Mouse (Mus musculus) left cerebral cortex, postnatal 4 days (tissue): ENCODE results near the gene Scarb2. TPM values are rescaled to one million over a fixed set of nuclear protein-coding genes. Genes with fewer than 3 reads are reported as not detected.
"Not testable (repeated sequence)": the region's sequence is repeated elsewhere in the genome, so short reads cannot be mapped to it uniquely, and the experiment has no call there.

ENCODE experiments used
- DNase-seq: peaks from one replicate; pipeline ENCODE4 v3.0.0-alpha.2; 2022
- intact Hi-C: fragments of 180-260 bp; cut with DNase I; formaldehyde crosslinking; loops from one replicate; pipeline ENCODE4 v1.15.1; 2025
- total RNA-seq, 2 experiments: library from RNA; stranded (reverse); gene quantifications; 2 replicates each; pipeline ENCODE4 v1.2.3; 2021

The Scarb2 gene
- total RNA-seq, result 100 to 1,000 TPM; 112 to 115 TPM

- intact Hi-C loops, result no loop called here
- no peak for DNase-seq
Observed at GRCm38 (mm10) chr5:92506733-92507132, at the start of gene Scarb2. Gene Scarb2, minus strand, starts transcription at chr5:92506833.

DNA sequence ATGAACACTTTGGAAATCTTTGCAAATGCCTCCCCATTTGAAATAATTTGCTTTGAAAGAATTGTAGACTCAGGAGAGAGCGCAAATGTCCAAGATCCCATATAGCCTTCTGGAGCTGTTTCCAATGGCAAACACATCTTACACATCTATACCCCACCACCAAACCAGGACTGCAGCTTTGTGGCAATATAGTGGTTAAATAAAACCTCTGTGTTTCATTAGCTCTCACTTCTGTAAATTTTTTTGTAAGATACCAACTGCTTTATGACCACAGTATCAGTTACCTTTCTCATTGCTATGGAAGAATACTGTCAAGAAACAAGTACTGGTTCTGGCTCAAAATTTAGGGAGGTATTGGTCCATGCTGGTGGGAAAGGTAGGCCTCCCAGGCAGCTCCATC is 49.3 kb upstream of the Scarb2 start:
- intact Hi-C loops, result no loop called here

GRCm38 (mm10) chr5:92554891-92555511 is 48.4 kb upstream of the Scarb2 start, which contains the start of gene Fam47e:
Gene Fam47e, plus strand, starts transcription at chr5:92555069.
- intact Hi-C loops, result no loop called here
- peak; percentile 29 for DNase-seq

More for the DNA sequence above, 49.3 kb upstream of the Scarb2 start:
- no peak for DNase-seq

DNA sequence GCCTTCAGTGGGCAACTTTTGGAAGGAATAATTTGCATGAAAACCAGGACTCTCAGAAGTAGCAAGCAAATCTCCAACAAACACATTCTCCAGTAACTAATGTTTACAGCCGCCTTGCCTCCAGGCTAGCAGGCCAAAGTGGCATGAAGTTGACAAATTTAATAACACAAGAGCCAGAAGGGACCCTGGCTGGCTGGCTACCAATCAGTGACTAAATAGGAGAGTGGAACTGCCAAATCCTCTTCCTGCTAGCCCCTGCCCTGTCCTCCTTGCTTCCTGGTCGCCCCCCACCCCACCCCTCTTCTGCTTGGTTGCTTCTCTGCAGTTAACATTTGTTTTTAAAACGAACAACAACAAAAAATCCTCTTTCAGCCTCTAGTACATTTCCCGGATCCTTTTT is 47.8 kb upstream of the Scarb2 start:
- intact Hi-C loops, result no loop called here

DNA sequence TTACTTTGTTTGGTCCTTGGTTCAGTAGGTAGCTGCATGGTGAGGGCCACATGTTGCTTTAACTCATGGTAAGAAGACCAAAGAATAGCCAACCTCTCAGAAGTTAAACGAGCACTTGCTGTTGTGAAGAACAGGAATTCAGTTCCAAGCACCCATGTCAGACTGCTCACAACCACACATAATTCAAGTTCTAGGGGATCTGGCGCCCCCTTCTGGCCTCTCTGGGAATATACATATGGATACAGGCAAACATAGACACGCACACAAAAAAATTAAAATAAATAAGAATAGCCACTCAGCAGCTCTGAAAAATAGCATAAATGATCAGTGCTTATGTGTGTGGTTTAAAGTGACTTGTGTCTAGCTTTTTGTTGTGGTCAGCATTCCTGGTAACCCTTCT is 47.3 kb upstream of the Scarb2 start:
- DNase-seq, result no peak
- intact Hi-C loops, result no loop called here

More for the DNA sequence above, 47.8 kb upstream of the Scarb2 start:
- DNase-seq, result peak; percentile 65

DNA sequence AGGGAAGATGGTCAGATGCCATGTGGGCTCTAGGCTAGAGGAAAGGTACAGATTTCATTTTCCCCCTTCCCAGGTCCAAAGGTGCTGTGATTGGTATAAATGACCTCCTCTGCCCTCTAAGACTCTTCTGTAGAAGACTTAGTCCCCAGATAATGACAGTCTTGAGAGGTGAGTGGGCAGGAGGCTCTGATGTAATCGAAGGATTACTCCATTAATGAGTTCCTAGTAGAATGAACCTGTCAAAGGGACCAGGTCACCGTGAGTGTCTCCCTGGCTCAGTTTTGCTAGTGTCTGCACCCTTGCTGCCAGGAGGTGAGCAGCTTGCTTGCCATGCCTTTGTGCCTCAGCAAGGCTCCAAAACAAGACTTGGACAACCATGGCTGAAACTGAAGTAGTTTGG is 46.0 kb upstream of the Scarb2 start:
- DNase-seq, result no peak
- intact Hi-C loops, result no loop called here

DNA sequence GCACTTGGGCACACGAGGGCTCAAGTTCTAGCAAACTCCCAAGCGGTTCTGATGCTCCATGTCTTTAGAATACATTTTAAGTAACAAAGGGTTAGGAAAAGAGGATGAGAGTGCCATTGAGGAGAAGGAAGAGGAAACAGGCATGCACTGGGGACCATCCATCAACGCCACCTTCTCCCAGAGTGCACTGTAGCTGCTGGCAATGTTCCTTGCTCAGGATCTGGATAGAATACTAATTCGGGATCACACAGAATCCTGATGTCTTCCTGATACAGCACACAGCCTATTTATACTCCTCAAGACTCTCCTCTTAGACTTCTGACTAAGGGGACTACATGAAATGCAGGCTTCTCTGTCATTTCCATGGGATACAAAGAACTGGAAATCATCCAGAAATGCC is 33.1 kb upstream of the Scarb2 start:
- no peak for DNase-seq
- intact Hi-C loops, result no loop called here

- DNase-seq, result no peak
- intact Hi-C loops, result no loop called here
Observed at GRCm38 (mm10) chr5:92524821-92525258, 18.2 kb upstream of the Scarb2 start.

- intact Hi-C loops, result not testable (repeated sequence)
Observed at GRCm38 (mm10) chr5:92521131-92521530, 14.5 kb upstream of the Scarb2 start.

DNA sequence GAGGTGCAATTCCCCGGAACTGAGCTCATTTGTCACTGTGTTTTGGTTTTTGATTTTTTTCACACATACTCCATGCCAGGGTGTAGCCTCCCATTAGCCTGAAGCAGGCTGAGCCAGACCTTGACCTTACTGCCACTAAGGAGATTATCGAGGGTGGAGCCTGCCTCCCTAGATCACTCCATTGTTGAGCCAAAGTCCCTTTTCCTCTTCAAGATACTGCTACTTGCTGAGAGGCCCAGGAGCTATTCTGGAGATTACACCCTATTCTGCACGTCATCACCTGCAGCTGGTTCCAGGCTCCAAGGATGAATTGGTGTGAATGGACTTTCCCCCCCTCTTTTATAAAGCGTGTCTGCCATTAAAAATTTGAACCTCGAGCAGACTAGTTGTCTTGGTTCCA is 5.4 kb upstream of the Scarb2 start:
- intact Hi-C loops, result no loop called here
- DNase-seq, result no peak

More at GRCm38 (mm10) chr5:92521131-92521530, 14.5 kb upstream of the Scarb2 start:
- DNase-seq, result not testable (repeated sequence)

- intact Hi-C loops, result no loop called here
- DNase-seq, result no peak
Observed at GRCm38 (mm10) chr5:92511256-92511655, 4.6 kb upstream of the Scarb2 start.

- intact Hi-C loops, result no loop called here
- no peak for DNase-seq
Observed at GRCm38 (mm10) chr5:92508853-92509252, 2.2 kb upstream of the Scarb2 start.

DNA sequence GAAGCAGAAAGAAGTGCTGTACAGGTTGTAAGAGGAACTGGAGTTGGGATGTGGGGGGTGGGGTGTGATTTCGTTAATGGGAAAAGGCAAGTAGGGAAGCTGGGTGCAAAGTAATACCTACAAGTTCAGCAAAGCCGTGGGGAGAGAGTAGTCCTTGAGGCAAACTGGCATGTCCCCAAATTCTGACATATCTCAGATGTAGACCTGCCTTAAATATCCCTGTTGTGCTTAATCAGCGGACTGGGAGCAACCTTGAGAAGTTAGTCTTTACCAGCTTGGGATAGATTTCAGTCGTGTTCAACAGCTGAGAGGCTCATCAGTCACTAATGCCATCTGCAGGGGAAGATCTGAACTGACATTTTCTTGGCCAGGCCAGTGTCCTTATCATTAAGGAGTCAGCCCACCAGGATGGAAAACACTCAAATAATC is 318 bp downstream of the Scarb2 start:
- intact Hi-C loops, result no loop called here
- DNase-seq, result peak; percentile 30

DNA sequence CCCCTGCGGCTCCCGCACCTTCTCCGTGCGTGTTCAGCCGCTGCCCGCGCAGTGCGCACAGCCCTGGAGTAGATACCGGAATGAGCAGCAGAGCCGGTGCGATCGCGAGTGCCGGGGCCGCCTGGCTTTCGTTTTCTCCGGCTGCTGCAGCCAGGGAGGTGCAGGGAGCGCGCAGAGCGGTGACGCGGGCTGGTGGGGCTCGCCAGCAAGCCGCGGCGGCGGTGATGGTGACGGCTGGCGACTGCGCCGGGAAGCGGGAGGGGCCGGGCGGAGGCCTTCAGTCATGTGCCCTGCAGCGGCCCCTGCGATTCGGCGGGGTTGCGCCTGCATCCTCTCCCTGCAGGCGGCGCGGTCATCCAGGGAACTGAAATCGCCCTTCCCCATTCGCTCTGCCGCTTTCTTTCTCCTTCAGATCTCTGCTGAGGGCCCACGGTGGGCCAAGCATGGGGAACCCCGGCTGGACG is 1.2 kb downstream of the Scarb2 start:
- intact Hi-C loops, result no loop called here
- DNase-seq, result peak; percentile 96

GRCm38 (mm10) chr5:92504676-92505400 is 1.8 kb downstream of the Scarb2 start:
- peak; percentile 28 for DNase-seq
- intact Hi-C loops, result no loop called here

DNA sequence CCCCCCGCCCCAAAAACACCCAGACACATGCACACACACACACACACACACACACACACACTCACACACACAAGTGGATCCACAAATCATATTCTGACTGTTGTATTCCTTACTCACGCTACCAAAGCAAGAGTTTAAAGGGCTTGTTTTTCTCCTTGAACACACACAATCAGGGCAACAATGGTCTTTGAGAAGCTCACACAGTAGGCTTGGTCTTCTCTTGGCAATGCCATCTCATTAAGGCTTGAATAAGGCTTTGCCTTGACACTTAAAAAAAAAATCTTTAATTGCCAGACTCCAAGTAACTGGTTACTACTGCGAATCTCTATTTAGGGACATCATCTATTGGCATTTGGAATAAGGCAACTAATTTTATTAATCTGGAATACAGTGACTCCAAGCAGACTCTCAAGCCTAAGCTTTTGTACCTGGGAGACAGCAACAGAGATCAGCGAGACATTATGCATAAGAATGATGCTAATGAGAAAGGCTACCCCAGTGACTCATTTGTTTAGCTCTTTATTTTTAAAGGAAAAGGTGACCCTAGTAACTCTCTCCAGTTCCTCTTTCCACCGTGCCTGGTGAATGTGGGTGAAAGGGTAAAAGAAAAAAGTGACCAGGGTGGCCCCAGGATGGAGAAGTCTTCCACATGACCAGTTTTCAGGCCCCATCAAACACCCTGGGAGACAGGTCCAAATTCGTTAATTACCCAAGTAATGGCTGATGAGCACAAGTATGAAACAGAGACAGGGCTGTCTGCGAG is 2.6 kb downstream of the Scarb2 start:
- intact Hi-C loops, result no loop called here
- DNase-seq, result no peak

- intact Hi-C loops, result no loop called here
- no peak for DNase-seq
Observed at GRCm38 (mm10) chr5:92503356-92503847, 3.2 kb downstream of the Scarb2 start.

DNA sequence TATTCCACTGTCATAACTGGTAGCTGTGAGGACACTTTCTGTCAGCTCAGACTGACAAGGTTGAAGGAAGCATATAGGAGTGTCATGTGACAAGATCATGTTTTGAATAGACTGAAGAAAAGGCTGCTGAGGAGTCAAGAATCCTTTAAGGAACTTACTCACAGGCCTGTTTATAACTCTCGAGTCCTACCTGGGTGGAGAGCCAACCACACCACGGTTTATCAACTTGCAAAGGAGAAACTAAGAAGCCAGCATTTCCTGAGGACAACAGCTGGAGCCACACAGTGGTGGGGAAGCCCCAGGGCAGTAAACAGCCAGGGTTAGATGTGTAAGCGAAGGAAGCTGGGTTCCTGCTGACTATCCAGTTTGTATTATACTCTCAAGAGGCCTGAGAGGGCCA is 7.3 kb downstream of the Scarb2 start:
- intact Hi-C loops, result no loop called here
- DNase-seq, result no peak

DNA sequence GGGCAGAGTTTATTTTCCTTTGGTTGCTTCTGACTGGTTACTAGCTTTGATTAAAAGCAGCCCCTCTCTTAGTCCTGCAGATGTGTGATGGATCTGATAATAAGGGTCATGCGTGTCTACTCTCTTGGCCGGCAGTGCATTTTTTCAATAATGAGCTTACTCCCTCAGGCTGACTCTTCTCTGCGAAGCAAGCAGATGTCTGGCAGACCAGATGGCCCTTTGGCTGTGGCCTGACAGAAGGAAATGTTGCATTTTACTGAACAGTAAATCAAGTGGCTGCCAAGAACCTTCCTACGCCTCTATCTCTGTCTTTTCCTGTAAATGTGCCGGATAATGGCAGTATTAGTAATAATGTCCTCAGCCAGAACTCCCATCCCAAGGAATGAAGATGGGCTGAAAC is 8.0 kb downstream of the Scarb2 start:
- peak; percentile 71 for DNase-seq
- intact Hi-C loops, result no loop called here

DNA sequence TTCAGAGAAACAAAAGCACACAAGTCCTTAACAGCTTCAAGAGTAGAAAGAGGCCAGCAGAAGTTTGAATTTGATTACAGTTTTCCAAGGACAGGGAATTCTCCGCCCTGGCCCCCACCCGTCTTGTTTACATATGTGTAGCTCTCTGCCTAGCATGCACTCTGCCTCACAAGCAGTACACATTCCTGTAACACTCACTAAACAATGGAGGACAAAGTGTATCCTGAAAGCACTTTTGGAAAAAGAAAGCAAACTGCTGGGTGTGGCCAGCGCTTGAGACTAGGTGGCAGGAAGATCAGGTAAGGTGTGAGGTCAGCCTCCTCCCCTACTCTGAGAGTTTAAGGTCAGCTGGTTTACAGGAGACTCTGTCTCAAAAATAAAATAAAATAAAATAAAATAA is 8.4 kb downstream of the Scarb2 start:
- DNase-seq, result no peak
- intact Hi-C loops, result no loop called here

- DNase-seq, result no peak
- intact Hi-C loops, result no loop called here
Observed at GRCm38 (mm10) chr5:92495771-92496409, 10.7 kb downstream of the Scarb2 start.
